7 mouse cellular contexts compared by ENCODE assay signal in genomic region chr10:99262319-99262866, GRCm38 (mm10). TPM values are rescaled to one million over a fixed set of nuclear protein-coding genes. Genes with fewer than 3 reads are reported as not detected.
DNase-seq lines count a peak whose midpoint lies in the region; ATAC-seq and TF ChIP-seq lines count a peak whose summit lies in the region.

No protein-coding gene starts in this region.

- H3K4me1 ChIP-seq in lung, embryonic 14.5 days (ENCODE audit: insufficient read depth) = peaks cover 10% of the 10 kb centered on the region; the same call in 1 of the 2 replicates
- H3K4me1 ChIP-seq in embryonic facial prominence, embryonic 12.5 days = peaks cover 17% of the 10 kb centered on the region
- peaks cover 24% of the 10 kb centered on the region for H3K4me1 ChIP-seq in hindbrain, embryonic 12.5 days
- H3K4me1 ChIP-seq in midbrain, embryonic 12.5 days = peaks cover 38% of the 10 kb centered on the region

- peak overlapping the region; percentile 99 for H3K27ac ChIP-seq in lung, embryonic 14.5 days (ENCODE audit: low read depth)
- peak overlapping the region; percentile 98 for H3K27ac ChIP-seq in embryonic facial prominence, embryonic 12.5 days
- H3K27ac ChIP-seq in hindbrain, embryonic 12.5 days = peak overlapping the region; percentile 94
- H3K27ac ChIP-seq in midbrain, embryonic 12.5 days (replicated peaks) = peak overlapping the region; percentile 89

- peak; percentile 63 for DNase-seq in lung, embryonic 14.5 days
- DNase-seq in lung, postnatal 4 days = no peak
- no peak for DNase-seq in thymus, postnatal 36 days

- under 1% methylated on average over 20 of the region's 20 CpGs for WGBS in lung, embryonic 14.5 days
- 0% methylated on average over 20 of the region's 20 CpGs for WGBS in embryonic facial prominence, embryonic 12.5 days
- 0% methylated on average over 20 of the region's 20 CpGs for WGBS in hindbrain, embryonic 12.5 days
- WGBS in midbrain, embryonic 12.5 days = under 1% methylated on average over 20 of the region's 20 CpGs

- H3K9ac ChIP-seq in lung, embryonic 14.5 days = peak overlapping the region; percentile 93
- H3K9ac ChIP-seq in embryonic facial prominence, embryonic 12.5 days = peak overlapping the region; percentile 84
- H3K9ac ChIP-seq in hindbrain, embryonic 12.5 days = peak overlapping the region; percentile 81
- H3K9ac ChIP-seq in midbrain, embryonic 12.5 days (replicated peaks) = peak overlapping the region; percentile 77

- H3K4me2 ChIP-seq in lung, embryonic 14.5 days = peak overlapping the region; percentile 85
- peak overlapping the region; percentile 82 for H3K4me2 ChIP-seq in embryonic facial prominence, embryonic 12.5 days (replicated peaks)
- H3K4me2 ChIP-seq in hindbrain, embryonic 12.5 days (replicated peaks) = peak overlapping the region; percentile 61
- H3K4me2 ChIP-seq in midbrain, embryonic 12.5 days (replicated peaks) = peak overlapping the region; percentile 85

- peaks cover 13% of the 10 kb centered on the region for H3K36me3 ChIP-seq in lung, embryonic 14.5 days (ENCODE audit: insufficient read depth)
- 0 out of 2 replicates have a peak, but pooled peaks cover 4% of the 10 kb centered on the region for H3K36me3 ChIP-seq in embryonic facial prominence, embryonic 12.5 days
- no peaks in the 10 kb centered on the region for H3K36me3 ChIP-seq in hindbrain, embryonic 12.5 days
- H3K36me3 ChIP-seq in midbrain, embryonic 12.5 days = no peaks in the 10 kb centered on the region

- TF ChIP-seq CTCF in lung, embryonic 14.5 days (IDR thresholded peaks at IDR 0.05; ENCODE audit: low read depth) = no peak

- peak overlapping the region; percentile 90 for H3K4me3 ChIP-seq in lung, embryonic 14.5 days (ENCODE audit: low read depth, low read length)
- peak overlapping the region; percentile 61 for H3K4me3 ChIP-seq in embryonic facial prominence, embryonic 12.5 days
- peak overlapping the region; percentile 66 for H3K4me3 ChIP-seq in hindbrain, embryonic 12.5 days
- peak overlapping the region; percentile 68 for H3K4me3 ChIP-seq in midbrain, embryonic 12.5 days

- no peaks in the 10 kb centered on the region for H3K27me3 ChIP-seq in lung, embryonic 14.5 days (ENCODE audit: insufficient read depth, low read length)
- no peaks in the 10 kb centered on the region for H3K27me3 ChIP-seq in embryonic facial prominence, embryonic 12.5 days
- peaks cover 6% of the 10 kb centered on the region for H3K27me3 ChIP-seq in hindbrain, embryonic 12.5 days
- peaks cover 40% of the 10 kb centered on the region for H3K27me3 ChIP-seq in midbrain, embryonic 12.5 days

- no peaks in the 10 kb centered on the region for H3K9me3 ChIP-seq in lung, embryonic 14.5 days (ENCODE audit: low read depth, low read length)
- no peaks in the 10 kb centered on the region for H3K9me3 ChIP-seq in embryonic facial prominence, embryonic 12.5 days
- H3K9me3 ChIP-seq in hindbrain, embryonic 12.5 days (replicated peaks) = no peaks in the 10 kb centered on the region
- H3K9me3 ChIP-seq in midbrain, embryonic 12.5 days = no peaks in the 10 kb centered on the region

- peak; percentile 40 for ATAC-seq in lung, embryonic 14.5 days (ENCODE audit: insufficient read depth)
- 0 out of 2 replicates have a peak, but pooled peaks have one; percentile 0 for ATAC-seq in embryonic facial prominence, embryonic 12.5 days (ENCODE audit: insufficient number of reproducible peaks, insufficient read depth, low FRiP score, low TSS enrichment)
- peak; percentile 44 for ATAC-seq in hindbrain, embryonic 12.5 days (ENCODE audit: low FRiP score)
- ATAC-seq in midbrain, embryonic 12.5 days (ENCODE audit: low FRiP score, low read depth) = peak; percentile 31
- ATAC-seq in frontal cortex, adult (ENCODE audit: low TSS enrichment) = no peak

RNA-seq across cellular contexts. Expression of gene Dusp6, which starts 0.6 kb away (rescaled TPM):
- polyA plus RNA-seq in lung, embryonic 14.5 days (2014; fragmentation: Nextera tagmentation; extraction: Ambion mirVana) = 73.4 and 76.8 TPM in 2 replicates
- 90.6 and 90.7 TPM in 2 replicates for polyA plus RNA-seq in embryonic facial prominence, embryonic 12.5 days (2016; fragmentation: Nextera tagmentation; extraction: Ambion mirVana)
- polyA plus RNA-seq in hindbrain, embryonic 12.5 days (2016; fragmentation: Nextera tagmentation; extraction: Ambion mirVana) = 38.3 and 39.6 TPM in 2 replicates
- polyA plus RNA-seq in midbrain, embryonic 12.5 days (2016; fragmentation: Nextera tagmentation; extraction: Ambion mirVana) = 23.9 and 24.3 TPM in 2 replicates
